Mouse (Mus musculus): ENCODE results near the gene Tifa.

- TF ChIP-seq CTCF (IDR thresholded peaks at IDR 0.05; ENCODE audit: low read depth, low read length): no peak
- TF ChIP-seq POLR2A (IDR thresholded peaks at IDR 0.05; ENCODE audit: insufficient read depth, low read length): no peak
- TF ChIP-seq EP300 (IDR thresholded peaks at IDR 0.05; ENCODE audit: insufficient read depth, low read depth, low read length): no peak
These were observed 54.3 kb downstream of the Tifa start for GRCm38 (mm10) chr3:127843941-127844327.
